Mouse (Mus musculus) monocyte, adult 2 months (primary cell): ENCODE measurements around the gene Arsg.

Experiments used
- DNase-seq, 2 experiments: peaks; one replicate each; pipeline ENCODE4 v3.0.0; 2022; ENCODE audit warnings: low spot score in 2 of 2, low read depth in 1 of 2

Gene Arsg

DNA sequence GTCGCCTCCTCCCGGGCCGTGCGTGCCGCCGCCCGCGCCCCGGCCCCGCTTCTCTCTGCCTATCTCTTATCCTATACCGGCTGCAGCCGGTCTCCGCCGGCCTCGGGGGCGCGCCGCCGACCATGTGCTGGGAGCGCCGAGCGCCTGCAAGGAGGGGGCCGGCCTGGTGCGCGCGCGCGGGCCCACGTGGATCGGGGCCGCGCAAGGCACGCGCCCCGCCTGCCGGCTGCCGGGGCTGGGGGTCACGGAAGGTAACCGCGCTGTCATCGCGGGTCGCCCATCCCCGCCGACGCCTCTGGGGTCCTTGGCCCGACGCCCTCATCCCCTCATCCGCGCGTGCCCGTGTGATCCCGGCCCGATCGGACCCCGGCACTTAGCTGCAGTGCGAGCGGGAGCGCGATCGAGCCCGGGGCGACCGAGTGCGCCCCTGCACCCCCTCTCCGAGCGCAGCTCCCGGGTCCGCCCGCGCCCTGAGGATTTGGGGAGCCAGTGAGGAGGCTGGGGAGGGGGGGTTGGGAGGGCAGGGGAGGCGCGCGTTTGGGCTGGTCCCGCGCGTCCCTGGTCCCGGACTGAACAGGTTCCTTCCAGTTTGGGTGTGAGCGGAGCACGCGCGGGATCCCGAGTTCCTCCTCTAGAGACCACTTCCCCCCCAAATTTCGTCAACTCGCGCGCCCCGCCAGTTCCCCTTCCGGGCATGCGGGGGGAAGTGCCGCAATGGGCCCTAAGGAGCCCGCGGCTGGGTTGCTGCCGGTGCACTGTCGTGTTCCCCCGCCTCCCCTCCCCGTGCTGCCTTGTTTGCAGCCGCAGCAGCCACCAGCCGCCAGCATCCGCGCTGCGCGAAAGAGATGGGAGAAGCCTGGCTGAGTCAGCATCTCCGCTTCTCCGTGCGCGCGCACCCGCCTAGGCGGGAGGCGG lies at the start of gene Arsg, which contains the start of gene Slc16a6:
Arsg (plus strand) TSS at position 204 of the 915 bp plus-strand sequence.
Slc16a6 (minus strand) TSS at position 428 of the 915 bp plus-strand sequence.
- peak; percentile 95 for DNase-seq

DNA sequence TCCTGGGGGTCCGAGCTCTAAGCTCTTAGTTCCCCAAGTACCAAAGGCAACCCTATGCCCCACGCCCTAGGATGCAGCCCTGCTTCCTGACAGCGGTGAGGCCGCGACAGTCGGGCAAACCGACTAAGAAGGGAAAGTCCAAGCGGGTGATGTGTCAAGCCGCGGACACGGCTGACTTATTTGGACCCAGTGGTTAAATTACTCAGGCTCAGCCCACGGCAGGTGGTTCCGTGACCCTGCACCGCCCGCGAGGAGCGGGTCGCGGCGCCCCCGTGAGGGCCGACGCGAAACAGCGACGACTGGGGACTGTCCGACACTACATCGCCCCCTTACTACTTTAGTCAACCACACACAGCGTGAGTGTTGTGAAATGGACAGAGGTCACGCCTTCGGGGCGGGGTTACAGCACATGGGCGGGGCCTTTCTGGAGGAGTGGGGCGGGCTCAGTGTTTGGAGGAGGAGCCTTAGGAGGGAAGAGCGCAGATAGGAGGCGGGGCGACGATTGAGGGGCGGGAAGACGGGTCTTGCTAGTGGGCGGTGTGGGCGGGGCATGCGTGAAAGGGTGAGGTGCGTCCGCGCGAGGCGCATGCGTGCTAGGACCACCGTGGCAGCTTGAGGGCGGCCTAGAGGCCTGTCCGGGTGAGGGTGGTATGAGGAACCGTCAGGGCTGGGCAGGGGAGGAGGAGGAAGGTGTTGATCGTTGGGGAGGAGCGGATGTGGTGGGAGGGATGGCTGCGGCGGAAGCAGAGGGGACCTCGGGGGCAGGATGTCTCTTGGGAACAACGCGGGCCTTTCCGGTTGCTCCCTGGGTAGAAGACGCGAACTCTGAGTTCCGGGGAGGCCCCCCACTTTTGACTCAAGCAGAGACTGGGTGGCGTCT lies 47.5 kb upstream of the Arsg start, which contains the start of gene Amz2:
Amz2 (plus strand) TSS at position 555 of the 880 bp plus-strand sequence.
- DNase-seq = peak; percentile 96 to 100

- DNase-seq = no peak
Measured at GRCm38 (mm10) chr11:109426272-109426586, 46.9 kb upstream of the Arsg start.

GRCm38 (mm10) chr11:109427353-109427752 lies 45.8 kb upstream of the Arsg start:
- DNase-seq = no peak

DNA sequence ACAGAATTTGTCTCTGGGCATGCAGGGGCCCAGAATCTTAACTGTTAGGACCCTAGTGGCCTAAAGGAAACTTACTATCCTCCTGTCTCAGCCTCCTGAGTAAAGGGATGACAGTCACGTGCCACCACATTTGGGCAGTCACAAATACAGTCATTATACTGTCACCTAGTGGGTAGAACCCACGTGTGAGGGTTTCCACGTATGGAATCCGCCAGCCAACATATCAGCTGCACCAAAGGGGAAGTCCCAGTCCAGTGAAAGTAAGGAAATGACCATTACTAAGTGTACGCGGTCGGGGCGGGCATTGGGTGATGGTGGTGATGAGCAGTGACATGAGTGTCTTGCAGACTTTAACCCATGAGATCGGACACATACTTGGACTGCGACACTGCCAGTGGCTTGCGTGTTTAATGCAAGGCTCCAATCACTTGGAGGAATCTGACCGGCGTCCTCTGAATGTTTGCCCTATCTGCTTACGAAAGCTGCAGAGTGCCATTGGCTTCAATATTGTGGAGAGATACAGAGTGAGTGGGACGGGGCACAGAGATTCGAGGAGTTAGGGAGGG lies 38.9 kb upstream of the Arsg start:
- DNase-seq = no peak

- DNase-seq = no peak
Measured at GRCm38 (mm10) chr11:109436889-109437288, 36.3 kb upstream of the Arsg start.

DNA sequence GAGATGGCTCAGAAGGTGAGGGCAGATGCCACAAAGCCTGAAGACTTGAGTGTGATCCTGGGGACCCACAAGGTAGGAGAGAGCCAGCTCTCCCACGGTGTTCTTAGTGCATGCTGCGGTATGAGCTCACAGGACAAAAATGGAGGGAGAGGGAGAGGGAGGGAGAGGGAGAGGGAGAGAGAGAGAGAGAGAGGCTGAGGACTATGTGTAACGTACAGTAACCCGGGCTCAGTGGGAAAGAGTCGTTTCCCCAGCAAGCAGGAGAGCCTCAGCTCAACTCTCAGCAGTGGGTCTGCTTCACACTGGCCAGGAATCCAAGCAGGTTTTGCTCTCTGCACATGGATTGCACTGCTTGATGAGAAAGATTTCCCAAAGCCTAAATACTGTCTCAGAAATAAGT lies 34.0 kb upstream of the Arsg start:
- DNase-seq = no peak

GRCm38 (mm10) chr11:109439829-109440340 lies 33.3 kb upstream of the Arsg start:
- DNase-seq = peak; percentile 33 to 56

DNA sequence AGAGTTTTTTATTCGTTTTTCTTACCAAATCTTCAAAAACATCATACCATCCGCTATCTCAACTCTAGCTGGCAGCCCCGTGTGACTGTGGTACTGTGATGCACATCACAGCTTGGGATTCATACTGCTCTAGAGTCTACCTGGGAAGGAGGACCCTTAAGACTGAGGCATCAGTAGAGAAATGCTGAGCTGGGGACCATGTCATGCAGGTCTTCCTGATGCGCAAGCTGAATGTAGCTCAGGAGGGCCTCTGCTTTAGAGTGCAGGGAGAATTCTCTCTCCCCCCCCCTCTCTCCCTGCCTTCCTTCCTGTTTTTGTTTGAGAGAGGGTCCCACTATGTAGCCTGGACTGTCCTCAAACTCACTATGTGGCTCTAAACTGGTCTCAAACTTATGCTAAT lies 32.5 kb upstream of the Arsg start:
- DNase-seq = no peak

GRCm38 (mm10) chr11:109441119-109441518 lies 32.1 kb upstream of the Arsg start:
- no peak for DNase-seq

DNA sequence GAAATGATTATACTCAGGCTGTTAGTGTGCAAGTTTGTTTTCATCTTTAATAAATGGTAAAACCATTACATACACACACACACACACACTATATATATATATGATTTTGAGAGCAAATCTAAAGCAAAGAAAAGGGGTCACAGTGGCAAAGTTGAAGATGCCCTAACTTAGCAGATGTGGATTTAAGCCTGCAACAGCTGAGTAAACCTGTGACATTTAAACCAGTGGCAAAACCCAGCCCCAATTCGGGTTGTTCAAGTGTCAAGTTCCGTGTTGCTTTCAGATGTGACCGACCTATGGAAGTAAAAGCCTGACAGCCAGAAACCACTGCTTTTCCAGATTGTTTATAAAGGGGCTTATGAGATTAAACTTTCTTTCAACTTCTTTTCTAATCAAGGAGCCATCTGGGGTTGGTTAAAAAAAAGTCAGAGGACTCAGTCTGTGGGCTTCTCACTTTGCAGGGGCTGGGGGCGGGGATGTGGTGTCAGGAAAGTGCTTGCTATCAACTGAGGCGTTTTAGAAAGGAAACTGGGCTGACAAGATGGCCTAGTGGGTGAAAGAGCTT lies 30.9 kb upstream of the Arsg start:
- no peak for DNase-seq

DNA sequence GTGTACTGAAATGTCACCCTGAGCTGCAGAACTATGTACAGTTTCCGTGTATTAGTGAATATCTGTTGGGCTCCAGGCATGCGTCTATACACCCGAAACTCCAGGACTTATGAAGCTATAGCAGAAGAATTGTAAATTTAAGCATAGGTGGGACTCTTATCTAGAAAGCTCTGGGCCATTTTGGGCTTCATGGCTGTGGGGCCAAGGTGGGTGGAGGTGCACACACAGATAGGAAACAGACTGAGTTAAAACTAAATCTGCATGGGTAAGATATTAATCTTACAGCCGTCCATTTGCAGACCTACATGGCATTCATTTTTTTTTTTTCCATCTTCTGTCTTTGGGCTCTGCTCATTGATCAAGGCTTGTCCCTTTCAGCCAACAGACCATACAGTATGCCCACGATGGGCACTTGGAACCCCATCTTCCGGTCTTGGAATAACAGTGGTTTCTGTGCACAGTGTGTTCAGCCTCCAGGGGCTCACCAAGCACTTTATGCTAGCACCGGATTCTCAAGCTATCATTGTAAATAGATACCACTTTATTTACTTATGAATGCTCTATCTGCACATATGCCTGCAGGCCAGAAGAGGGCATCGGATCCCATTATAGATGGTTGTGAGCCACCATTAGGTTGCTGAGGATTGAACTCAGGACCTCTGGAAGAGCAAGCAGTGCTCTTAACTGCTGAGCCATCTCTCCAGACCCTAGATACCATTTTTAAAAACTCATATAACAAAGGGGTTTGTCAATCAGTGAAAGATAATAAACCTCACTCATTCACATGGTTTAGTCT lies 29.5 kb upstream of the Arsg start:
- DNase-seq = no peak

DNA sequence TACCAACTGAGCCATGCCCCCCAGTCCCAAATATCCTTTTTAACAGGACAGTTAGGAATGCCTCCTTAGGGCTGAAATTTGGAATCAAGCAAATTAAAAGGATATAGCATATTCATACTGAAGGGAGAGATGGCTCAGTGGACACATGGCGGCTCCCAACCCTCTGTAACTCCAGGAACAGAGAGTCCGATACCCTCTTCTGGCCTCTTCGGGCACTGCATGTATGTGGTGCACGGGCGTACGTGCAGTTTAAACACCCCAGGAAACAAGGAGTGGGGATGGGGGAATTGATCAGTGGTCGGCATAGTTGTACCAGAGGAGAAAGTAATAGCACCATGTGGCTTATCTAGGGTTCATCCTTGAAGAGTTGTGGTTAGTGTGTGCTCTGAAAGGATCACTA lies 28.6 kb upstream of the Arsg start:
- DNase-seq = no peak

- no peak for DNase-seq
Measured at GRCm38 (mm10) chr11:109445438-109446035, 27.6 kb upstream of the Arsg start.

DNA sequence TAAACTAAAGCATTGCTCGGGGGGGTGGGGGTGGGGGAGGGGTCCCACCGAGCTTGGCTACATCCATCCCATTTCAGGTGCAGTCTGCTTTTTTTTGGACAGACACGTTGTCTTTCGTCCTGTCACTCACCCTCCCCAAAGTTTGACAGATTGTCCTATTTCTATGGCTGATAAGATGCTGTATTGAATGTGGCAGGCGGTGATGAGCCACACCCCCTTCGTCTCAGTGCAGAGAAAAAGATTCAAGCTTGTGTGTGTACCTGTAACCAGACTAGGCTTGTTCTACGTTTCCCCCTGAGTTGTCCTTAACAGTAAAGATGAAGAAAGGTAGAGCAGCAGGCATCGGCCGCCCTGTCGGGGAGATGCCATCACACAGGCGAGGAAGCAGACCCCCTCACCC lies 22.0 kb upstream of the Arsg start:
- DNase-seq = no peak

- DNase-seq = no peak
Measured at GRCm38 (mm10) chr11:109456261-109456660, 16.9 kb upstream of the Arsg start.

DNA sequence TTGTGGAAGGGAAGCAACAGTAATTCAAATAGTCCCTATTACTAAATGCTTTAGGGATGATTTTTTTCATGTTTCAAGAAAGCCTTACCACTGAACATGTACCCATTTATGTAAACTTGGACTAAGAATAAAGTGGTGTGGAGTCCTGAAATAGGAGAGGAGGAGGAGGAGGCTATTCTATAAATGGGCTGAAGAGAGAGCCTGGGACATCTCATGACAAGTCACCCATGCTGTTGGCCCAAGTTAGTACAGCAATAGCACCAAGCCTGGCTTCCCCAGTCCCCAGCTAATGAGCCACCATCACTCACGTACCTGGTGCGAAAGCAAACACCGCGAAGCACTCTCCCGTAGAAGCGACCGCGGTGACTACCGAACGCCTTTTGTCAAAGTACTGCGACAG lies 15.0 kb upstream of the Arsg start:
- DNase-seq = no peak

- DNase-seq = no peak
Measured at GRCm38 (mm10) chr11:109460586-109460985, 12.6 kb upstream of the Arsg start.

GRCm38 (mm10) chr11:109465068-109465467 lies 8.1 kb upstream of the Arsg start:
- DNase-seq = no peak

GRCm38 (mm10) chr11:109466987-109467386 lies 6.2 kb upstream of the Arsg start:
- no peak for DNase-seq
